Mouse (Mus musculus) embryonic facial prominence, embryonic 11.5 days (tissue): ENCODE results near the gene Fbxl3. TPM values are rescaled to one million over a fixed set of nuclear protein-coding genes. Genes with fewer than 3 reads are reported as not detected.

Experiments used
- ATAC-seq: fragments of 200-750 bp; cut with Nextera tagmentation; replicated peaks from 2 replicates; pipeline ENCODE4 v1.8.0; 2017; ENCODE audit warnings: low read depth; ENCODE audit not compliant: insufficient number of reproducible peaks, low FRiP score, low TSS enrichment
- DNase-seq: peaks from one replicate; pipeline ENCODE4 v3.0.0-alpha.2; 2015; ENCODE audit warnings: low spot score
- H3K27ac ChIP-seq: fragments of 300-500 bp; sonication (generic); replicated peaks from 2 replicates; pipeline ENCODE4 v1.5.1; 2014; ENCODE audit warnings: mild to moderate bottlenecking, low read depth, low read length, control low read depth
- H3K27me3 ChIP-seq: fragments of 300-500 bp; sonication (generic); 2 replicates; pipeline ENCODE4 v1.6.1; 2014; ENCODE audit warnings: mild to moderate bottlenecking, low read length, moderate library complexity, mixed read lengths; ENCODE audit not compliant: control insufficient read depth, insufficient read depth
- H3K36me3 ChIP-seq: fragments of 300-500 bp; sonication (generic); replicated peaks from 2 replicates; pipeline ENCODE4 v1.6.1; 2014; ENCODE audit warnings: low read depth, mild to moderate bottlenecking, low read length, moderate library complexity, mixed read lengths; ENCODE audit not compliant: control insufficient read depth, insufficient read depth
- H3K4me1 ChIP-seq: fragments of 300-500 bp; sonication (generic); 2 replicates; pipeline ENCODE4 v1.6.1; 2014; ENCODE audit warnings: low read length, mixed read lengths; ENCODE audit not compliant: control insufficient read depth, insufficient read depth
- H3K4me2 ChIP-seq: fragments of 300-500 bp; sonication (generic); 2 replicates; pipeline ENCODE4 v1.6.1; 2014; ENCODE audit warnings: low read depth, mild to moderate bottlenecking, control low read depth, low read length, moderate library complexity
- H3K4me3 ChIP-seq: fragments of 300-500 bp; sonication (generic); 2 replicates; pipeline ENCODE4 v1.5.1; 2014; ENCODE audit warnings: low read depth, low read length, control low read depth
- H3K9ac ChIP-seq: fragments of 300-500 bp; sonication (generic); replicated peaks from 2 replicates; pipeline ENCODE4 v1.6.1; 2014; ENCODE audit warnings: mild to moderate bottlenecking, control low read depth, low read length
- H3K9me3 ChIP-seq: fragments of 300-500 bp; sonication (generic); replicated peaks from 2 replicates; pipeline ENCODE4 v1.6.1; 2016; ENCODE audit warnings: mild to moderate bottlenecking, low read length, inconsistent platforms, mixed read lengths; ENCODE audit not compliant: control insufficient read depth
- WGBS: fragments of 180-500 bp; shearing (Covaris S2); extraction: QIAGEN DNeasy Blood & Tissue Kit; methylation state at CpG from one replicate; pipeline ENCODE4 v1.1.7; 2014; 5-methylcytosine and 5-hydroxymethylcytosine counted together
- polyA plus RNA-seq: library from polyadenylated mRNA; unstranded; fragments of >200 nt; fragmentation: Nextera tagmentation; extraction: Ambion mirVana; gene quantifications from 2 replicates; pipeline ENCODE4 v1.2.1, GENCODE M21; 2014

The Fbxl3 gene
- polyA plus RNA-seq, 1 experiment from 2014 or later: 27.2 TPM

GRCm38 (mm10) chr14:103070790-103071189 is 28.6 kb downstream of the Fbxl3 start:
- H3K4me3 ChIP-seq: peak overlapping the region; percentile 64
- peak overlapping the region; percentile 66; the same call in 1 of the 2 replicates for H3K27ac ChIP-seq
- no peaks in the 10 kb centered on the region for H3K27me3 ChIP-seq
- peak; percentile 3 for DNase-seq
- peak overlapping the region; percentile 82 for H3K9ac ChIP-seq
- 3% methylated on average over 10 of the region's 10 CpGs for WGBS
- no peak for ATAC-seq
- no peaks in the 10 kb centered on the region for H3K4me1 ChIP-seq
- H3K9me3 ChIP-seq: no peaks in the 10 kb centered on the region
- peak overlapping the region; percentile 84 for H3K4me2 ChIP-seq
- peaks cover 2% of the 10 kb centered on the region; the same call in 1 of the 2 replicates for H3K36me3 ChIP-seq

- H3K9ac ChIP-seq: peak within 1 kb of the TSS; percentile 82
- ATAC-seq (peak; percentile 98), DNase-seq (peak; percentile 96)
- peak within 1 kb of the TSS; percentile 64 for H3K4me3 ChIP-seq
- peak within 1 kb of the TSS; percentile 66; the same call in 1 of the 2 replicates for H3K27ac ChIP-seq
- no peaks in the 10 kb centered on the region for H3K9me3 ChIP-seq
- WGBS: under 1% methylated on average over 65 of the region's 65 CpGs
- H3K27me3 ChIP-seq: no peaks in the 10 kb centered on the region
- H3K36me3 ChIP-seq: peaks cover 2% of the 10 kb centered on the region; the same call in 1 of the 2 replicates
- no peaks in the 10 kb centered on the region for H3K4me1 ChIP-seq
- peak within 1 kb of the TSS; percentile 84 for H3K4me2 ChIP-seq
Observed at GRCm38 (mm10) chr14:103069864-103070611, 29.3 kb downstream of the Fbxl3 start, which contains the start of gene Cln5. TSS of gene Cln5 (plus strand) at chr14:103070216.

- ATAC-seq: peak; percentile 73; the same call in 1 of the 2 replicates
- 13% methylated on average over 12 of the region's 12 CpGs for WGBS
- H3K36me3 ChIP-seq: peaks cover 2% of the 10 kb centered on the region; the same call in 1 of the 2 replicates
Observed at GRCm38 (mm10) chr14:103069465-103069863, 29.9 kb downstream of the Fbxl3 start.

GRCm38 (mm10) chr14:103065294-103066167 is 33.8 kb downstream of the Fbxl3 start:
- WGBS: 11% methylated on average over 10 of the region's 10 CpGs
- H3K36me3 ChIP-seq: no peaks in the 10 kb centered on the region
- H3K9me3 ChIP-seq: no peaks in the 10 kb centered on the region
- no peak overlapping the region for H3K27ac ChIP-seq
- no peaks in the 10 kb centered on the region for H3K27me3 ChIP-seq
- H3K4me2 ChIP-seq: no peak overlapping the region
- ATAC-seq (no peak), DNase-seq (peak; percentile 86)
- H3K4me1 ChIP-seq: no peaks in the 10 kb centered on the region
- H3K9ac ChIP-seq: no peak overlapping the region
- no peak overlapping the region for H3K4me3 ChIP-seq

More at GRCm38 (mm10) chr14:103069465-103069863, 29.9 kb downstream of the Fbxl3 start:
- Histone ChIP-seq H3K27ac (no peak overlapping the region), H3K4me2 (peak overlapping the region; percentile 84), H3K4me3 (peak overlapping the region; percentile 64), H3K27me3 (no peaks in the 10 kb centered on the region), H3K4me1 (no peaks in the 10 kb centered on the region), H3K9ac (peak overlapping the region; percentile 82), H3K9me3 (no peaks in the 10 kb centered on the region)
- DNase-seq: no peak

- no peaks in the 10 kb centered on the region for H3K27me3 ChIP-seq
- 89% methylated on average over 10 of the region's 10 CpGs for WGBS
Observed at GRCm38 (mm10) chr14:103059495-103059894, 39.9 kb downstream of the Fbxl3 start.

GRCm38 (mm10) chr14:103058998-103059397 is 40.4 kb downstream of the Fbxl3 start:
- Histone ChIP-seq H3K9ac (no peak overlapping the region), H3K27ac (no peak overlapping the region), H3K4me2 (no peak overlapping the region), H3K4me3 (no peak overlapping the region), H3K36me3 (no peaks in the 10 kb centered on the region), H3K27me3 (no peaks in the 10 kb centered on the region), H3K4me1 (no peaks in the 10 kb centered on the region), H3K9me3 (no peaks in the 10 kb centered on the region)
- WGBS: 80% methylated on average over 1 of the region's 1 CpGs
- ATAC-seq (no peak), DNase-seq (no peak)

More at GRCm38 (mm10) chr14:103059495-103059894, 39.9 kb downstream of the Fbxl3 start:
- no peaks in the 10 kb centered on the region for H3K4me1 ChIP-seq
- H3K4me2 ChIP-seq: no peak overlapping the region
- H3K36me3 ChIP-seq: no peaks in the 10 kb centered on the region
- H3K4me3 ChIP-seq: no peak overlapping the region
- no peak overlapping the region for H3K27ac ChIP-seq
- ATAC-seq: no peak
- no peaks in the 10 kb centered on the region for H3K9me3 ChIP-seq
- no peak overlapping the region for H3K9ac ChIP-seq
- no peak for DNase-seq

- no peak overlapping the region for H3K27ac ChIP-seq
- no peaks in the 10 kb centered on the region for H3K4me1 ChIP-seq
- H3K9ac ChIP-seq: no peak overlapping the region
- no peak overlapping the region for H3K4me2 ChIP-seq
- DNase-seq: no peak
- no peaks in the 10 kb centered on the region for H3K27me3 ChIP-seq
- ATAC-seq: no peak
- no peak overlapping the region for H3K4me3 ChIP-seq
- no peaks in the 10 kb centered on the region for H3K9me3 ChIP-seq
- 90% methylated on average over 7 of the region's 7 CpGs for WGBS
- no peaks in the 10 kb centered on the region for H3K36me3 ChIP-seq
Observed at GRCm38 (mm10) chr14:103056601-103057000, 42.8 kb downstream of the Fbxl3 start.
